Mouse (Mus musculus) liver, postnatal 0 days (tissue): ENCODE measurements around the gene Glis2. TPM values are rescaled to one million over a fixed set of nuclear protein-coding genes. Genes with fewer than 3 reads are reported as not detected.

Experiments
- ATAC-seq: fragments of 200-750 bp; cut with Nextera tagmentation; 2 replicates; pipeline ENCODE4 v1.8.0; 2017; ENCODE audit warnings: mild to moderate bottlenecking, moderate library complexity
- DNase-seq: peaks from one replicate; pipeline ENCODE4 v3.0.0-alpha.2; 2016
- H3K27ac ChIP-seq: fragments of 300-500 bp; sonication (generic); 2 replicates; pipeline ENCODE4 v1.5.1; 2014; ENCODE audit warnings: antibody characterized with exemption, moderate library complexity, mild to moderate bottlenecking, low read depth
- H3K27me3 ChIP-seq: fragments of 300-500 bp; sonication (generic); 2 replicates; pipeline ENCODE4 v1.6.1; 2014; ENCODE audit warnings: low read length, control low read depth, mixed read lengths; ENCODE audit not compliant: insufficient read depth
- H3K36me3 ChIP-seq: fragments of 300-500 bp; sonication (generic); replicated peaks from 2 replicates; pipeline ENCODE4 v1.6.1; 2014; ENCODE audit warnings: mild to moderate bottlenecking, control low read depth, low read length, moderate library complexity, mixed read lengths; ENCODE audit not compliant: insufficient read depth
- H3K4me1 ChIP-seq: fragments of 300-500 bp; sonication (generic); 2 replicates; pipeline ENCODE4 v1.6.1; 2014; ENCODE audit warnings: antibody characterized with exemption, mild to moderate bottlenecking, control low read depth; ENCODE audit not compliant: insufficient read depth
- H3K4me2 ChIP-seq: fragments of 300-500 bp; sonication (generic); 2 replicates; pipeline ENCODE4 v1.6.1; 2014; ENCODE audit warnings: low read depth, mild to moderate bottlenecking, low read length, moderate library complexity, mixed read lengths
- H3K4me3 ChIP-seq: fragments of 300-500 bp; sonication (generic); 2 replicates; pipeline ENCODE4 v1.5.1; 2014; ENCODE audit warnings: low read depth, low read length
- H3K9ac ChIP-seq: fragments of 300-500 bp; sonication (generic); replicated peaks from 2 replicates; pipeline ENCODE4 v1.6.1; 2014; ENCODE audit warnings: mild to moderate bottlenecking, moderate library complexity
- H3K9me3 ChIP-seq: fragments of 300-500 bp; sonication (generic); 2 replicates; pipeline ENCODE4 v1.6.1; 2016; ENCODE audit warnings: mild to moderate bottlenecking, control low read depth, low read length, mixed read lengths
- CTCF ChIP-seq: sonication (generic); IDR thresholded peaks from 2 replicates; pipeline ENCODE4 v1.5.1; 2016; ENCODE audit warnings: antibody characterized with exemption, low read depth
- EP300 ChIP-seq: IDR thresholded peaks from 2 replicates; pipeline ENCODE4 v1.6.1; 2016; ENCODE audit warnings: antibody characterized with exemption, low read depth, mild to moderate bottlenecking
- WGBS: fragments of 180-500 bp; shearing (Covaris S2); extraction: QIAGEN DNeasy Blood & Tissue Kit; methylation state at CpG from one replicate; pipeline ENCODE4 v1.1.7; 2014; ENCODE audit not compliant: insufficient replicate concordance; 5-methylcytosine and 5-hydroxymethylcytosine counted together
- polyA plus RNA-seq: library from polyadenylated mRNA; unstranded; fragments of >200 nt; fragmentation: Nextera tagmentation; extraction: Ambion mirVana; gene quantifications from 2 replicates; pipeline ENCODE4 v1.2.1, GENCODE M21; 2015

Gene Glis2
- polyA plus RNA-seq, 1 experiment from 2014 or later: 1.7 TPM

GRCm38 (mm10) chr16:4613736-4614135 is 19.2 kb downstream of the Glis2 start:
- peaks cover 25% of the 10 kb centered on the region for H3K36me3 ChIP-seq
- no peak for TF ChIP-seq EP300
- no peak for TF ChIP-seq CTCF
- H3K9ac ChIP-seq: no peak overlapping the region
- H3K27me3 ChIP-seq: no peaks in the 10 kb centered on the region
- no peaks in the 10 kb centered on the region for H3K4me1 ChIP-seq
- 95% methylated on average over 9 of the region's 9 CpGs for WGBS
- no peak for DNase-seq
- H3K27ac ChIP-seq: no peak overlapping the region
- no peak overlapping the region for H3K4me3 ChIP-seq
- H3K9me3 ChIP-seq: no peaks in the 10 kb centered on the region
- no peak for ATAC-seq
- H3K4me2 ChIP-seq: no peak overlapping the region

DNA sequence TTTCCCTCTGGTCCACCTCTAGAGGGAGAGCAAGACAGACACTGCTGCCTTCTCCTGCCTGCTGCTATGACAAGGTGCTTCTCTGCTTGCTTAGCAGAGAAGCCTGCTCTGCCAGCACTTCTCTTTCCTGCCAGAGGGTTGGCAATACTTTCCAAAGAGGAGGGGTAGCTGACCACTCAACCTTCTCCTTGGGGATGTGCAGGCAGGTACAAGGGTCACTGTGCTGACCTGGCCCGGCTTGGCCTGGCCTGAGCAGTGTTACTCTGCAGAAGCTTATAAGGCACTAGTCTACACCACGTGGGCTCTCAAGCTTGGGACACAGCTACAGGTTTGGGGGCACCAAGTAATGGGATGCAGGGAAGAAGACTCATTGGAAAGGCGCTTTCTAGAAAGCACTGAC is 20.1 kb downstream of the Glis2 start:
- DNase-seq (no peak), ATAC-seq (no peak)
- Histone ChIP-seq H3K27me3 (no peaks in the 10 kb centered on the region), H3K9ac (no peak overlapping the region), H3K4me2 (no peak overlapping the region), H3K4me1 (no peaks in the 10 kb centered on the region), H3K4me3 (no peak overlapping the region), H3K27ac (no peak overlapping the region), H3K9me3 (no peaks in the 10 kb centered on the region), H3K36me3 (peaks cover 25% of the 10 kb centered on the region)
- TF ChIP-seq CTCF (no peak), EP300 (no peak)
- WGBS: 78% methylated on average over 3 of the region's 3 CpGs

DNA sequence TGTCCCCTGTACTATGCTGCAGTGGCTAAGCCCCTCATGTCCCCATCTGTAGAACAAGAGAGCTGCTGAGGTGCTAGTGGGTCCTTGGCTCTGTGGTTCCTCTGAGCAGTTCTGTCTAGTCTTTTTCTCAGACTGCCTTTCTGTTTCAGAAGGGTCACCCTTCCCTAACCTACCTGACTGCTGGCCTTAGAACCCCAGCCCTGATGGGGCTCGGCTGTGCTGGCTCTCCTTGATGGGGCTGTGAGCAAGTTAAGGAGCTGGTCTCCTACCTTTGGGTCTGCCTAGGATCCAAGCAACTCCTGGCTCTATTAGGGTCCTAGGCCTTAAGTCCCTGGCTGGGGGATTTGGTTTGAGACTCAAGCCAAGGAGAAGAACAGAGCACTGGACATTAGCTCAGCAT is 20.8 kb downstream of the Glis2 start:
- no peak for ATAC-seq
- no peak overlapping the region for H3K9ac ChIP-seq
- DNase-seq: no peak
- no peak overlapping the region for H3K4me3 ChIP-seq
- WGBS: 92% methylated on average over 1 of the region's 1 CpGs
- no peaks in the 10 kb centered on the region for H3K4me1 ChIP-seq
- H3K4me2 ChIP-seq: no peak overlapping the region
- H3K9me3 ChIP-seq: no peaks in the 10 kb centered on the region
- H3K27ac ChIP-seq: no peak overlapping the region
- no peak for TF ChIP-seq CTCF
- TF ChIP-seq EP300: no peak
- H3K27me3 ChIP-seq: no peaks in the 10 kb centered on the region
- peaks cover 25% of the 10 kb centered on the region for H3K36me3 ChIP-seq

DNA sequence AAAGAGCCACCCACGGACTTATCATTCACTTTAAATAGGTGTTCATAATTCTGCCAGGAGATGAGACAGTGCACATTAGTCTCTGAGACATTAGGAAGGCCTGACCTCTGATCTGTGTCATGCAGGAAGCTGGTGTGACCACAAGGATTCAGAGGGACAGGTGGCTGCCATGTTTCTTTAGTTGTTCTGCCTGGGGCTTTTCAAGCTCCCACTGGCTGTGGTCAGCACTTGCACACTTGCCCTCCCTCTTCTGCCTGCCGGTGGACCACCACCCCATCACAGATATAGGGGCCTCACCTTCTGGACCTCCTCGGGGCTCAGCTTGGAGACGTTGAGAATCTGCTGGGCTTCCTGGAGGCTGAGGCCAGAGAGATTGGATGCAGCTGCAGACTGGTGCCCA is 22.3 kb downstream of the Glis2 start:
- DNase-seq (no peak), ATAC-seq (no peak)
- Histone ChIP-seq H3K36me3 (peaks cover 20% of the 10 kb centered on the region), H3K4me1 (no peaks in the 10 kb centered on the region), H3K4me2 (no peak overlapping the region), H3K4me3 (no peak overlapping the region), H3K27ac (no peak overlapping the region), H3K9me3 (no peaks in the 10 kb centered on the region), H3K27me3 (no peaks in the 10 kb centered on the region), H3K9ac (no peak overlapping the region)
- TF ChIP-seq EP300 (no peak), CTCF (no peak)
- WGBS: 56% methylated on average over 4 of the region's 4 CpGs

GRCm38 (mm10) chr16:4624074-4624473 is 29.6 kb downstream of the Glis2 start:
- H3K27ac ChIP-seq: peak overlapping the region; percentile 95
- peaks cover 27% of the 10 kb centered on the region for H3K36me3 ChIP-seq
- 19% methylated on average over 9 of the region's 9 CpGs for WGBS
- H3K4me3 ChIP-seq: peak overlapping the region; percentile 71
- TF ChIP-seq CTCF (no peak), EP300 (no peak)
- no peaks in the 10 kb centered on the region for H3K27me3 ChIP-seq
- peaks cover 16% of the 10 kb centered on the region for H3K4me1 ChIP-seq
- ATAC-seq (peak; percentile 15; the same call in 1 of the 2 replicates), DNase-seq (no peak)
- no peaks in the 10 kb centered on the region for H3K9me3 ChIP-seq
- peak overlapping the region; percentile 77 for H3K9ac ChIP-seq
- H3K4me2 ChIP-seq: peak overlapping the region; percentile 71

DNA sequence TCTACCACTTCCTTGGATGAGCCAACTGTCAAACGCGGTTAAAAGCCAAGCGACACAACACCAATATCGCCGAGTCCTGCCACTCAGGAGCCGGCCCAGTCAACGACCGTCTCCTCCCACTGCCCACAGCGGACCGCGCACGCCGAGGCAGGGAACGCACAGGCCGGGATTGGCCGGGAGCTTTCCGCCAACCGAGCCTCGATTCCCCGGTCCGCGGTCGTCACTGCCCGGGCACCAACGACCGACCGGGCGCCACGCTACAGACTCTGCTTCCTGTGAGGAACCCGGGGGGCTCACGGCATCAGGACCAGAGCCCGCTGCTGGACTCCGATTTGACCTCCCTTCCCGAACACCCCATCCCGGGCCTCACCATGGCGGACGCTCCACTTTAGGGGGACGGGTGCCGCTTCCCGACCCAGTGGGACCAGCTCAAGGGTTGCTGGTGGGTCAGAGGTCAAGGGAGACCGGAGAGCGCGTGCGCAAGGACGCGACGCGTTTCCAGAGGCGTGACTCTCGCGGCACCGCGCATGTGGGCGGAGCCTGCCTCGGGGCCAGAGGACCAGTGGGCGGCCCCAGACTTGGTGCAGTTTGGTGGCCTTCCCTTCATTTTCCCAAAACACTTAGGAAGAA is 30.1 kb downstream of the Glis2 start, which contains the start of gene Pam16:
TSS of gene Pam16 (minus strand) at position 508 of the 630 bp plus-strand sequence.
- ATAC-seq (peak; percentile 94), DNase-seq (peak; percentile 94)
- H3K4me3 ChIP-seq: peak within 1 kb of the TSS; percentile 71
- TF ChIP-seq EP300 (no peak), CTCF (no peak)
- peak within 1 kb of the TSS; percentile 95 for H3K27ac ChIP-seq
- H3K36me3 ChIP-seq: peaks cover 32% of the 10 kb centered on the region
- WGBS: under 1% methylated on average over 48 of the region's 56 CpGs
- no peaks in the 10 kb centered on the region for H3K9me3 ChIP-seq
- peak within 1 kb of the TSS; percentile 77 for H3K9ac ChIP-seq
- H3K4me2 ChIP-seq: peak within 1 kb of the TSS; percentile 71
- H3K27me3 ChIP-seq: no peaks in the 10 kb centered on the region
- H3K4me1 ChIP-seq: peaks cover 16% of the 10 kb centered on the region
